Mouse (Mus musculus) forebrain, embryonic 14.5 days (tissue): Measurements from ENCODE around the gene Smarcd1. TPM values are rescaled to one million over a fixed set of nuclear protein-coding genes. Genes with fewer than 3 reads are reported as not detected.

Experiments
- ATAC-seq: fragments of 200-750 bp; cut with Nextera tagmentation; 2 replicates; pipeline ENCODE4 v1.8.0; 2017; ENCODE audit warnings: mild to moderate bottlenecking, moderate library complexity
- DNase-seq: peaks from one replicate; pipeline ENCODE4 v3.0.0-alpha.2; 2015; ENCODE audit warnings: low spot score
- H3K27ac ChIP-seq: fragments of 300-500 bp; sonication (generic); 2 replicates; pipeline ENCODE4 v1.5.1; 2014; ENCODE audit warnings: low read depth, mild to moderate bottlenecking, control low read depth, low read length, moderate library complexity
- H3K27me3 ChIP-seq: fragments of 300-500 bp; sonication (generic); replicated peaks from 2 replicates; pipeline ENCODE4 v1.6.1; 2014; ENCODE audit warnings: low read length, control low read depth, mixed read lengths; ENCODE audit not compliant: control insufficient read depth, insufficient read depth
- H3K36me3 ChIP-seq: fragments of 300-500 bp; sonication (generic); 2 replicates; pipeline ENCODE4 v1.6.1; 2014; ENCODE audit warnings: low read length, control low read depth; ENCODE audit not compliant: control insufficient read depth, insufficient read depth
- H3K4me1 ChIP-seq: fragments of 300-500 bp; sonication (generic); 2 replicates; pipeline ENCODE4 v1.6.1; 2014; ENCODE audit warnings: antibody characterized with exemption, low read length, control low read depth; ENCODE audit not compliant: control insufficient read depth, insufficient read depth
- H3K4me2 ChIP-seq: fragments of 300-500 bp; sonication (generic); 2 replicates; pipeline ENCODE4 v1.6.1; 2014; ENCODE audit warnings: mild to moderate bottlenecking, control low read depth, low read length
- H3K4me3 ChIP-seq: fragments of 300-500 bp; sonication (generic); 2 replicates; pipeline ENCODE4 v1.5.1; 2014; ENCODE audit warnings: low read depth, low read length, control low read depth
- H3K9ac ChIP-seq: fragments of 300-500 bp; sonication (generic); 2 replicates; pipeline ENCODE4 v1.6.1; 2014; ENCODE audit warnings: mild to moderate bottlenecking, low read length, control low read depth, moderate library complexity
- H3K9me3 ChIP-seq: fragments of 300-500 bp; sonication (generic); replicated peaks from 2 replicates; pipeline ENCODE4 v1.6.1; 2016; ENCODE audit warnings: low read length, control low read depth, mixed read lengths; ENCODE audit not compliant: control insufficient read depth
- WGBS: fragments of 180-500 bp; shearing (Covaris S2); extraction: QIAGEN DNeasy Blood & Tissue Kit; methylation state at CpG from one replicate; pipeline ENCODE4 v1.1.7; 2014; 5-methylcytosine and 5-hydroxymethylcytosine counted together
- polyA plus RNA-seq: library from polyadenylated mRNA; unstranded; fragments of >200 nt; fragmentation: Nextera tagmentation; extraction: Ambion mirVana; gene quantifications from 2 replicates; pipeline ENCODE4 v1.2.1, GENCODE M21; 2014

Smarcd1 gene
- polyA plus RNA-seq, 1 experiment from 2014 or later: 90.7 TPM

GRCm38 (mm10) chr15:99705440-99706048 is 3.6 kb downstream of the Smarcd1 start, which contains the start of gene Gm17349:
Gm17349 (minus strand) TSS chr15:99705490.
- Histone ChIP-seq H3K9ac (peak within 1 kb of the TSS; percentile 74), H3K27me3 (no peaks in the 10 kb centered on the region), H3K4me3 (peak within 1 kb of the TSS; percentile 47), H3K4me2 (peak within 1 kb of the TSS; percentile 92), H3K9me3 (no peaks in the 10 kb centered on the region), H3K36me3 (peaks cover 67% of the 10 kb centered on the region), H3K27ac (peak within 1 kb of the TSS; percentile 89), H3K4me1 (peaks cover 19% of the 10 kb centered on the region)
- WGBS: 63% methylated on average over 11 of the region's 11 CpGs
- DNase-seq (peak; percentile 68), ATAC-seq (no peak)

- no peak overlapping the region for H3K27ac ChIP-seq
- ATAC-seq: no peak
- 94% methylated on average over 13 of the region's 13 CpGs for WGBS
- H3K9me3 ChIP-seq: no peaks in the 10 kb centered on the region
- DNase-seq: no peak
- peaks cover 12% of the 10 kb centered on the region for H3K4me1 ChIP-seq
- peaks cover 93% of the 10 kb centered on the region for H3K36me3 ChIP-seq
- H3K4me3 ChIP-seq: no peak overlapping the region
- H3K27me3 ChIP-seq: no peaks in the 10 kb centered on the region
- H3K4me2 ChIP-seq: no peak overlapping the region
- no peak overlapping the region for H3K9ac ChIP-seq
Observed at GRCm38 (mm10) chr15:99708176-99708575, 6.2 kb downstream of the Smarcd1 start.

- H3K9ac ChIP-seq: no peak overlapping the region
- DNase-seq (no peak), ATAC-seq (no peak)
- H3K27me3 ChIP-seq: no peaks in the 10 kb centered on the region
- no peak overlapping the region for H3K4me2 ChIP-seq
- H3K27ac ChIP-seq: no peak overlapping the region
- peaks cover 3% of the 10 kb centered on the region; the same call in 1 of the 2 replicates for H3K4me1 ChIP-seq
- H3K9me3 ChIP-seq: no peaks in the 10 kb centered on the region
- no peak overlapping the region for H3K4me3 ChIP-seq
- peaks cover 94% of the 10 kb centered on the region for H3K36me3 ChIP-seq
- WGBS: 93% methylated on average over 10 of the region's 10 CpGs
Observed at GRCm38 (mm10) chr15:99710221-99711190, 8.6 kb downstream of the Smarcd1 start.

- H3K4me1 ChIP-seq: peaks cover 8% of the 10 kb centered on the region; the same call in 1 of the 2 replicates
- no peak overlapping the region for H3K27ac ChIP-seq
- no peaks in the 10 kb centered on the region for H3K9me3 ChIP-seq
- ATAC-seq: no peak
- no peak overlapping the region for H3K4me2 ChIP-seq
- WGBS: 81% methylated on average over 3 of the region's 3 CpGs
- H3K36me3 ChIP-seq: peaks cover 91% of the 10 kb centered on the region
- no peak overlapping the region for H3K4me3 ChIP-seq
- no peaks in the 10 kb centered on the region for H3K27me3 ChIP-seq
- H3K9ac ChIP-seq: no peak overlapping the region
- DNase-seq: no peak
Observed at GRCm38 (mm10) chr15:99711491-99711890, 9.6 kb downstream of the Smarcd1 start.

GRCm38 (mm10) chr15:99712666-99713559 is 11.0 kb downstream of the Smarcd1 start:
- Histone ChIP-seq H3K27me3 (no peaks in the 10 kb centered on the region), H3K4me3 (no peak overlapping the region), H3K9me3 (no peaks in the 10 kb centered on the region), H3K4me1 (peaks cover 10% of the 10 kb centered on the region; the same call in 1 of the 2 replicates), H3K4me2 (no peak overlapping the region), H3K9ac (no peak overlapping the region), H3K27ac (peak overlapping the region; percentile 11; the same call in 1 of the 2 replicates), H3K36me3 (peaks cover 78% of the 10 kb centered on the region)
- 80% methylated on average over 13 of the region's 13 CpGs for WGBS
- DNase-seq (no peak), ATAC-seq (no peak)

GRCm38 (mm10) chr15:99713569-99713968 is 11.6 kb downstream of the Smarcd1 start:
- Histone ChIP-seq H3K4me3 (no peak overlapping the region), H3K4me2 (no peak overlapping the region), H3K4me1 (peaks cover 10% of the 10 kb centered on the region; the same call in 1 of the 2 replicates), H3K9ac (no peak overlapping the region), H3K27me3 (no peaks in the 10 kb centered on the region), H3K9me3 (no peaks in the 10 kb centered on the region), H3K27ac (no peak overlapping the region; the same call in 1 of the 2 replicates), H3K36me3 (peaks cover 76% of the 10 kb centered on the region)
- 92% methylated on average over 3 of the region's 3 CpGs for WGBS
- DNase-seq (no peak), ATAC-seq (no peak)

- 75% methylated on average over 4 of the region's 4 CpGs for WGBS
- DNase-seq: no peak
- H3K9ac ChIP-seq: no peak overlapping the region
- peak overlapping the region; percentile 87 for H3K27ac ChIP-seq
- H3K4me3 ChIP-seq: no peak overlapping the region
- H3K4me2 ChIP-seq: no peak overlapping the region
- no peak for ATAC-seq
- peaks cover 10% of the 10 kb centered on the region; the same call in 1 of the 2 replicates for H3K4me1 ChIP-seq
- no peaks in the 10 kb centered on the region for H3K27me3 ChIP-seq
- H3K9me3 ChIP-seq: no peaks in the 10 kb centered on the region
- H3K36me3 ChIP-seq: peaks cover 73% of the 10 kb centered on the region
Observed at GRCm38 (mm10) chr15:99714206-99714605, 12.3 kb downstream of the Smarcd1 start.

GRCm38 (mm10) chr15:99714858-99715257 is 12.9 kb downstream of the Smarcd1 start:
- ATAC-seq: peak; percentile 55
- H3K36me3 ChIP-seq: peaks cover 66% of the 10 kb centered on the region
- H3K9me3 ChIP-seq: no peaks in the 10 kb centered on the region
- H3K9ac ChIP-seq: no peak overlapping the region
- no peak overlapping the region for H3K4me2 ChIP-seq
- no peak overlapping the region for H3K4me3 ChIP-seq
- H3K27ac ChIP-seq: peak overlapping the region; percentile 87
- no peaks in the 10 kb centered on the region for H3K27me3 ChIP-seq
- H3K4me1 ChIP-seq: peaks cover 10% of the 10 kb centered on the region; the same call in 1 of the 2 replicates
- 50% methylated on average over 7 of the region's 7 CpGs for WGBS
- peak; percentile 87 for DNase-seq
